Mouse (Mus musculus) embryonic fibroblast, embryonic 13.5 days (primary cell): ENCODE results near the gene Acsm1.

ENCODE experiments used
- CTCF ChIP-seq: IDR thresholded peaks from 2 replicates; pipeline ENCODE4 v1.5.1; 2011; ENCODE audit warnings: mild to moderate bottlenecking, control low read depth, low read length, moderate library complexity, borderline replicate concordance; ENCODE audit not compliant: insufficient read depth
- POLR2A ChIP-seq: IDR thresholded peaks from 2 replicates; pipeline ENCODE4 v1.6.1; 2011; ENCODE audit warnings: low read depth, mild to moderate bottlenecking, control low read depth, low read length, moderate library complexity

GRCm38 (mm10) chr7:119692302-119692701 lies 85.5 kb downstream of the Acsm1 start:
- no peak for TF ChIP-seq CTCF
- no peak for TF ChIP-seq POLR2A
